Mouse (Mus musculus) heart, embryonic 16.5 days (tissue): ENCODE measurements at regions not wholly inside any gene's neighbourhood (a gene's known extent, or its start where the extent isn't known, plus 50 kb on each side); places are given as distances from the start of the nearest gene placed in this dataset.
A peak's percentile ranks its signal among the peaks of the same experiment; 100 is the strongest.

Experiments used
- ATAC-seq: fragments of 200-750 bp; cut with Nextera tagmentation; replicated peaks from 2 replicates; pipeline ENCODE4 v1.8.0; 2017; ENCODE audit warnings: moderate number of reproducible peaks; ENCODE audit not compliant: insufficient read depth, low FRiP score; ENCODE audit errors: extremely low read depth
- H3K27ac ChIP-seq: fragments of 300-500 bp; sonication (generic); 2 replicates; pipeline ENCODE4 v1.5.1; 2014; ENCODE audit warnings: mild to moderate bottlenecking, low read length, control low read depth, moderate library complexity
- H3K27me3 ChIP-seq: fragments of 300-500 bp; sonication (generic); 2 replicates; pipeline ENCODE4 v1.6.1; 2014; ENCODE audit warnings: low read length, mixed read lengths; ENCODE audit not compliant: control insufficient read depth, insufficient read depth
- H3K36me3 ChIP-seq: fragments of 300-500 bp; sonication (generic); 2 replicates; pipeline ENCODE4 v1.6.1; 2014; ENCODE audit not compliant: control insufficient read depth, insufficient read depth
- H3K4me1 ChIP-seq: fragments of 300-500 bp; sonication (generic); 2 replicates; pipeline ENCODE4 v1.6.1; 2014; ENCODE audit warnings: low read length, mixed read lengths; ENCODE audit not compliant: control insufficient read depth, insufficient read depth
- H3K4me2 ChIP-seq: fragments of 300-500 bp; sonication (generic); 2 replicates; pipeline ENCODE4 v1.6.1; 2014; ENCODE audit warnings: low read depth, mild to moderate bottlenecking, control low read depth, low read length
- H3K4me3 ChIP-seq: fragments of 300-500 bp; sonication (generic); 2 replicates; pipeline ENCODE4 v1.5.1; 2014; ENCODE audit warnings: mild to moderate bottlenecking, control low read depth, low read length
- H3K9ac ChIP-seq: fragments of 300-500 bp; sonication (generic); 2 replicates; pipeline ENCODE4 v1.6.1; 2014; ENCODE audit warnings: low read length, control low read depth
- H3K9me3 ChIP-seq: fragments of 300-500 bp; sonication (generic); replicated peaks from 2 replicates; pipeline ENCODE4 v1.6.1; 2016; ENCODE audit warnings: low read length; ENCODE audit not compliant: control insufficient read depth
- whole genome bisulfite sequencing: fragments of 180-500 bp; shearing (Covaris S2); extraction: QIAGEN DNeasy Blood & Tissue Kit; methylation state at CpG from one replicate; pipeline ENCODE4 v1.1.7; 2014; 5-methylcytosine and 5-hydroxymethylcytosine counted together

DNA sequence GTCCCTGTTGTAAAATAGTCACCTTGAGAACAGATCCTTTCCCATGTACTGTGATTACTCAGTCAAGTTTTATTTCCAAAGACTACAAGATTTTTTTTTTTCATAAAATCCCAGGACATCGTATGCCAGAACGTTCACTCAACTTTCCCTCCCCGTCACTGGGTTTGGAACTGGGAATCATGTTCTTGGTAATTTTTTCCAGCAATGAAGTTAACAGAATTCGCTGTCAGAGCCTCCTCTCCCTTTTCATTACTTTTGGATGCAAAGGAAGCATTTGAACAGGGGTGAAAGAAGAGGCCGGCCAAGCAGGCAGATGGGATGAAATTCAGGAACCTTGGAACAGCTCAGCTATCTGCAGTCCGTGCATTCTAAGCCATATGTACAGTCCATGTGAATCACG lies 589.7 kb upstream of the Clint1 start:
- Histone ChIP-seq H3K4me3 (no peak overlapping the region), H3K27me3 (no peaks in the 10 kb centered on the region), H3K4me2 (no peak overlapping the region), H3K36me3 (no peaks in the 10 kb centered on the region), H3K9ac (no peak overlapping the region), H3K4me1 (no peaks in the 10 kb centered on the region), H3K9me3 (no peaks in the 10 kb centered on the region), H3K27ac (no peak overlapping the region)
- WGBS: 73% methylated on average over 7 of the region's 7 CpGs
- ATAC-seq: no peak

DNA sequence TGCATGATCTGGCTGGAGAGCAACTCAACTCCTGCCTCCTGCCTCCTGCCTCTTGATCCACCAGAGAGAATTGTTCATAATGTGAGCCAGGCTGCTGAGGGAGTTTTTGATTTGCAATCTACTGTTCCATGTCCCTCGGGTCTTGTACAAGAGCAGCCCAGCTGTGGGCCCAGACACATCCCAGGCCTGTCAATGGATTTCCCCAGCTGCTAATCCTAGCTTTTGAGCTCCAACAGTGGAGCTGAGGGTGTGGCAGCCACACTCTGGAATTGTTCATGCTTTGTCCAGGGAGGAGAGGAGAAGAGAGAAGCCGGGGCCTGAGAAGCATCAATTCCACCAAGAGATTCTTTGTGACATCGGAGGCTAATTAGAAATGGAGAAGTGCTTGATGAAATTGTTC lies 587.9 kb upstream of the Clint1 start:
- Histone ChIP-seq H3K4me2 (no peak overlapping the region), H3K9ac (no peak overlapping the region), H3K4me3 (no peak overlapping the region), H3K27me3 (no peaks in the 10 kb centered on the region), H3K9me3 (no peaks in the 10 kb centered on the region), H3K27ac (peak overlapping the region; percentile 43; the same call in 1 of the 2 replicates), H3K36me3 (no peaks in the 10 kb centered on the region), H3K4me1 (no peaks in the 10 kb centered on the region; the same call in 1 of the 2 replicates)
- 55% methylated on average over 3 of the region's 3 CpGs for WGBS
- ATAC-seq: peak; percentile 28; the same call in 1 of the 2 replicates

DNA sequence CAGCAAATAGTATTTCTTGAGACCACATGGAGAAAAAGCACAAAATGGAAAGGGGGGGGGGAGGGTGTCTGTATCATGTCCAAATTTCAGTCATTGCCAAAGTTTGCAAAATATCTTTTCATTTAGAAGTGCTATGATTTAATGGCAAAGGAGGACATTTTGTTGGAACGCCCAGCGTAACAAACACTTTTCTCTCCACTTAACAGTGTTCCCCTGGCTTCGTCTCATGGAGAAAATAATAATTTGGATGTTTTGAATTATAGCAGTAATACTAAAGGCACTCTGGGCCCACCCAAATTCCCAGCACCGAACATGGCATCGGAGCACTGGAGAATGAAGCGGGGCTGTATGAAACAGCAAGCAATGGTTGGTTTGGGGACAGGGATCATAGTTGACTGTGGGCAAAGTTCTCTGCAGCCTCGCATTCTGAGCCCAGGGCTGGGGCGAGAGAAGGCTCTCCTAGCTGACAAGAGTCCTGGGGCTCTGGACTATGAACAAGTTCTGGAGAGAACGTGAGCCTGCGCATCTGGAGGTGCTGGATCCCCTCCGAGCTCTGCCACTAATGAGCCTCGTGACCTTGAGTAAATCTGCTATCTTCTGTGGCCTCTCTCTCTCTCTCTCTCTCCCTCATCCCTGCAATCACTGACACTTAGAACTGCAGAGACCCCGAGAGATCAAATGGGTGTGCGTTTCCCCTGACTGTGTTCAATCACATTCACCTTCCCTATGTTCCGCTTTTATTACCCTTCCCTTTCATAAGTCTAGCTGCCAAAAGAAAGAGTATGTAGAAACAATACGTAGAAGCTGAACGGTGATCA lies 586.5 kb upstream of the Clint1 start:
- WGBS: 67% methylated on average over 17 of the region's 17 CpGs
- Histone ChIP-seq H3K4me2 (no peak overlapping the region), H3K4me3 (no peak overlapping the region), H3K27me3 (no peaks in the 10 kb centered on the region), H3K9me3 (no peaks in the 10 kb centered on the region), H3K9ac (no peak overlapping the region), H3K4me1 (no peaks in the 10 kb centered on the region; the same call in 1 of the 2 replicates), H3K36me3 (no peaks in the 10 kb centered on the region), H3K27ac (peak overlapping the region; percentile 8)
- ATAC-seq: no peak

DNA sequence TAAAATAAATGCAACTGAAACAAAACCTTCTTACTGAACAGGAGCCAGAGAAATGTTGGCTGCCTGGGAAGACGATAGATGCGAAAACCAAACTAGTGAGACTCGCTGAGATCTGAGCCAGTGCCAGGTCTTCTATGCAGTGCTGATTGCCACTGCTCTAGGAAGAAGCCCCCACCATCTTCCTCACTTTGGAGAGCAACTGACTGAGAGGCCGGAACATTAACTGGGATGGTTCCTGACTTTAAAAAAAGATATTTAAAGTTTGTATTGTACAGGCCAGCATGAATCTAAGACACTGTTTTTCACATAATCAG lies 585.9 kb upstream of the Clint1 start:
- Histone ChIP-seq H3K27ac (no peak overlapping the region), H3K4me3 (no peak overlapping the region), H3K9me3 (no peaks in the 10 kb centered on the region), H3K36me3 (no peaks in the 10 kb centered on the region), H3K27me3 (no peaks in the 10 kb centered on the region), H3K4me1 (no peaks in the 10 kb centered on the region; the same call in 1 of the 2 replicates), H3K4me2 (no peak overlapping the region), H3K9ac (no peak overlapping the region)
- ATAC-seq: no peak
- WGBS: 52% methylated on average over 4 of the region's 4 CpGs

DNA sequence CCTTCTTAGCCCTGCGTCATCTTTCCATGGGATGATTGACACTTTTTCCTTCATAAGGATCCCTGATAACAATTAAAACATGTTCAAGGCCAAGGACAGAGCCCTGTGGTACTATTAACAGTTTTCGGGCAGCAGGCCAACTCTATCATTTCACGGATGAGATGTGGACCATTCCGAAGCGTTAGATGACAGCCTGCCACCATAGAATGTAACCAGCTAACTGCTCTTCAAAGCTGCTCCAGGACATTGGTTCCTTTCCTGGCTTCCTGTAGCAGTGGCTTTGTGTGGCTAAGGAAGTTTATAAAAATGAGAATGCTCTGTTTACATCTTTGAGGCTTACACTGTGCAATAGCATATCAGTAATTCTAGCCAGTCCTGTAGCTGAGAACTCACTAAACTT lies 582.6 kb upstream of the Clint1 start:
- Histone ChIP-seq H3K4me3 (no peak overlapping the region), H3K36me3 (no peaks in the 10 kb centered on the region), H3K27ac (no peak overlapping the region), H3K4me2 (no peak overlapping the region), H3K9me3 (no peaks in the 10 kb centered on the region), H3K4me1 (no peaks in the 10 kb centered on the region; the same call in 1 of the 2 replicates), H3K27me3 (no peaks in the 10 kb centered on the region), H3K9ac (no peak overlapping the region)
- 28% methylated on average over 5 of the region's 5 CpGs for WGBS
- ATAC-seq: no peak

DNA sequence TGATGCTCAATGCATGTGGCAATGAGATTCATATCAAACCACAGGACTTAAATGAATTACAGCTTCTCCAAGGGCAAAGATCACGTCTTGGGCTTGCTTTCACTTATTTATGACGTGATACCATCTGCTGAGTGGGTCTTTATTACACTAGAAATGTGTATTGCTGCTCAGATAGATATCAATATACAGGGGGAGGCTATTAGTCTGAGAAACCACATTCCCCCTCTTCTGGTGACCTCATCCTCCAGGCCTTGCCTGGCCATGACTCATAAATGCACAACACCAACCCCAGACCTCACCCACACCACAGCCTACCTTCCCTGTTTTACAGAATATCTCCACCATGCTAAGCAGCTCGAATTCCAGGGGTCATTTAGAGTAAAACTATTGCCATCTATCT lies 580.6 kb upstream of the Clint1 start:
- Histone ChIP-seq H3K36me3 (no peaks in the 10 kb centered on the region), H3K9me3 (no peaks in the 10 kb centered on the region), H3K9ac (no peak overlapping the region), H3K4me3 (no peak overlapping the region), H3K27ac (no peak overlapping the region), H3K27me3 (no peaks in the 10 kb centered on the region), H3K4me2 (no peak overlapping the region), H3K4me1 (no peaks in the 10 kb centered on the region; the same call in 1 of the 2 replicates)
- no peak for ATAC-seq
- 62% methylated on average over 3 of the region's 3 CpGs for WGBS

DNA sequence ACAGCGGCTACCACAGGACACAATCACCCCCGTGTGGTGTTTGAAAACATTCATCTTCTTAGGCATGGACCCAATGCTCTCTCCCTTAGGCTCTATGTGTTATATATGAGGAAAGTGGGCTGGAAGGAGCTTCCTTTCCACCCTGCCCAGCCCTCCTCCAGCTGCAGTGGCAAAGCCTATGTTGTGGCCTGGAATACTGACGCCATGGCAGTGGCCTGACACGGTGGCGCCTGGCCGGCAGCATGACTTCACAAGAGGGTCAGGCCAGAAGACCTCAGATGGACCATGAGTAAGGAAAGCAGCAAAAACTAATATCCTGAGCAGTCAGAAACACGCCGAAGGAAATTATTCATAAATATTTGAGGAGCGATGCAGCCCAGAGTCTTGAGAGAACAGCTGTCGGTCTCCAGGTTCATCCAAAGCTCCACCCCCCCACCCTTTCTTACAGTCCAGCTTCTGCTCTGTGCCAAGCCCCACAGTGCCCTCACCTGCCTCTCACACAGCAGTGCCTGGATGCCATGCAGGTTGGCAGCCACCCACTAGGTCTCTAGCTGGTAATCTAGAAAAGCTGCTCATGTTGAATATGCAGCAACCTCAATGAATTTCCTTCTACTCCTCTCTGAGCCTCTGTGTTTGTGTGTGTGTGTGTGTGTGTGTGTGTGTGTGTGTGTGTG lies 577.3 kb upstream of the Clint1 start:
- WGBS: 79% methylated on average over 10 of the region's 10 CpGs
- no peak overlapping the region for H3K9ac ChIP-seq
- H3K4me2 ChIP-seq: no peak overlapping the region
- H3K27ac ChIP-seq: no peak overlapping the region
- ATAC-seq: no peak
- no peak overlapping the region for H3K4me3 ChIP-seq
- no peaks in the 10 kb centered on the region for H3K27me3 ChIP-seq
- H3K4me1 ChIP-seq: no peaks in the 10 kb centered on the region
- no peaks in the 10 kb centered on the region for H3K9me3 ChIP-seq
- H3K36me3 ChIP-seq: no peaks in the 10 kb centered on the region

DNA sequence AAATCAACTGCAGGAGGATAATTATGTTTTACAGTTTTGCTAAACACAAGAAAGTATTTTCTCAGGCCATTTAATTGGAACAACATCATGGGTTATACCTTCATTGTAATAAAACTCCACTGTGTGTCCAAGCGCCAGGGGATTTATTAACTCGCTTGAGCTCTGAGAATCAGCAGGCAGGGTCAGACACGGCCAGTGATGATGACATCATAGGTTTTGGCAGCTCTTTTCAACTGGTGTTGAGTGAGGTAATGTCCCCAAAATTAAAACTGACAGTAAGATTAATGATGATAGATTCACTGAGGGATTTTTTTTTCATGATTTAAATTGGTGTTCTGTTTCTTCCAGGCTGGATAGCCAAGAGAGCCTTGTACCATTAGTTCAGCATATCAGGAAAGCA lies 576.7 kb upstream of the Clint1 start:
- Histone ChIP-seq H3K27ac (no peak overlapping the region), H3K4me3 (no peak overlapping the region), H3K4me2 (no peak overlapping the region), H3K9ac (no peak overlapping the region), H3K36me3 (no peaks in the 10 kb centered on the region), H3K9me3 (no peaks in the 10 kb centered on the region), H3K27me3 (no peaks in the 10 kb centered on the region), H3K4me1 (no peaks in the 10 kb centered on the region)
- 40% methylated on average over 3 of the region's 3 CpGs for WGBS
- ATAC-seq: no peak

DNA sequence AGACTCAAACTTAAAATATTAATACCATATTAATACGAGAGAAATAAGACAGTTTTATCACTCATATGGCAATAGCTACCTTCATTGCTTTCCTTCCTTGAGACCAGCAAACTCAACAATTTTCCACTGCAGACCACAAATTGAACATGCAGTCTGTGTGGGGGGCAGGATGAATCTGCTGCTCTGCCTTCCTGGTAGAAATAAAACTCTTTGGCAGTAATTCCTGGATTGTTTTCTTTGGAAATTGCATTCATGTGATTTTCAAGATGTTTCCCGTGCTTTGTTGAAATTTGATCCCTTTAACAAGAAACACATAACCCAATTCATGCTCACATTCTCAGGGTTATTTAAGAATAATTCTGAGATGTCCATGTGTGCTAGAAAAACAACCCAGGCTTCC lies 555.1 kb upstream of the Clint1 start:
- H3K9ac ChIP-seq: no peak overlapping the region
- H3K27me3 ChIP-seq: no peaks in the 10 kb centered on the region
- ATAC-seq: no peak
- no peaks in the 10 kb centered on the region for H3K9me3 ChIP-seq
- WGBS: 58% methylated on average over 2 of the region's 2 CpGs
- no peak overlapping the region for H3K27ac ChIP-seq
- H3K4me2 ChIP-seq: no peak overlapping the region
- H3K36me3 ChIP-seq: no peaks in the 10 kb centered on the region
- no peak overlapping the region for H3K4me3 ChIP-seq
- H3K4me1 ChIP-seq: no peaks in the 10 kb centered on the region
